Mouse (Mus musculus) CD4-positive helper T cell, adult 2 months (primary cell): ENCODE measurements around the gene Kcnh1.

Source experiments
- DNase-seq: peaks from one replicate; pipeline ENCODE4 v3.0.0-alpha.2; 2012; ENCODE audit warnings: low read depth, missing footprints, low spot score

Kcnh1 gene

DNA sequence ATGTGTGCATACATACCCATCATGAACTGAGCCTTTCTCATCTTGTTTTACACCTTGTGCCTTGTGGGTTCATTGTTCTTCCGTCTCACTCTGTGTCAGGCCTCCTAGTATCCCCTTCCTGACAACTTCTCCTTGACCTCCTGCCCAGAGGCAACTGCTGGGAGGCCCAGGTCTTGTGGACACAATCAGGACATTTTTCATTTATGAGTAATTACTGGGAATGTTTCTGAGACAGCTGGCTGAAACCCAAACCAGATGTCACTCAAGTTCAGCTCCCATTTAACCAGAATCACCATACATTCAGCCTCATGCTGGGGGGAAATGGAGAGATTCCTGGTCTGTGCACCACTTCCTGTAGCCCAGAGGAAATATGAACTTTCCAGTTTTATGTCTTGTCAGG lies 263.9 kb downstream of the Kcnh1 start:
- no peak for DNase-seq

DNA sequence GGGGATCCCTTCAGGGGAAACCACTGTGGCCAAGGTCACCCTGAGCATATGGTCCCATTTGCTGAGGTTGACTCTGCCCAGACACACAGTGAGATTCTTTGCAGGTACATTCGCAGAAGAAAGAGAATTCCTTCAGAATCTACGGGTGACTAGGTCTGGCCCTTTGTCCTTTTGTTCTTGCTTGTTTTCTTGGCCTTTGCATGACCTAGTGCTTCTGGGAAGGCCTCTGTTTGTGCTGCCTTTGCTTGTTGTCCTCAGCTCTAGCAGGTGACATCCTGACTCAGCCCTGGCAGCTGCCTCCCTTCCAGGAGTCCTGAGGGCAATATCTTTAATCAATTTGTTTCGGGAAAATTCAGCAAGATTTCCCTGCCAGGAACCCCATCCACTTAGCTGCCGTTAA lies 264.4 kb downstream of the Kcnh1 start:
- DNase-seq = no peak

DNA sequence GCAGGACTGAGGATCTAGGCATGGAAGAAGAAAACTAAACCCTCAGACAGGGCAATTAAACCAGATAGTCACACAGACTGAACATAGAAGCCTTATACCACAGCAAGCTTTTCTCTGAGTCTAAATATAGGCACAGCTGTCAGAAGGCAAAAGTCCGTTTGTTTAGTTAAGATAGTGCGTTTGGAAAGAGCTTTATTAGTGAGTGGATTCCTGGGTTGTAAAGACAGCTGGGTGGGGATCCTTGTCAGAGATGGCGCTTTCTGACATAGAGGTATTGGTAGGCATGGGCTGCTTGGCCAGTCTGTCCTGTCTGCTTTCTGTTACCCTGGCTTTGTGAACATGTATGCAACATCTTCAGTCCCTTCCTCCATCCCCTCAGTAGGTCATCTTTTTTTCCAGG lies 266.5 kb downstream of the Kcnh1 start:
- no peak for DNase-seq

DNA sequence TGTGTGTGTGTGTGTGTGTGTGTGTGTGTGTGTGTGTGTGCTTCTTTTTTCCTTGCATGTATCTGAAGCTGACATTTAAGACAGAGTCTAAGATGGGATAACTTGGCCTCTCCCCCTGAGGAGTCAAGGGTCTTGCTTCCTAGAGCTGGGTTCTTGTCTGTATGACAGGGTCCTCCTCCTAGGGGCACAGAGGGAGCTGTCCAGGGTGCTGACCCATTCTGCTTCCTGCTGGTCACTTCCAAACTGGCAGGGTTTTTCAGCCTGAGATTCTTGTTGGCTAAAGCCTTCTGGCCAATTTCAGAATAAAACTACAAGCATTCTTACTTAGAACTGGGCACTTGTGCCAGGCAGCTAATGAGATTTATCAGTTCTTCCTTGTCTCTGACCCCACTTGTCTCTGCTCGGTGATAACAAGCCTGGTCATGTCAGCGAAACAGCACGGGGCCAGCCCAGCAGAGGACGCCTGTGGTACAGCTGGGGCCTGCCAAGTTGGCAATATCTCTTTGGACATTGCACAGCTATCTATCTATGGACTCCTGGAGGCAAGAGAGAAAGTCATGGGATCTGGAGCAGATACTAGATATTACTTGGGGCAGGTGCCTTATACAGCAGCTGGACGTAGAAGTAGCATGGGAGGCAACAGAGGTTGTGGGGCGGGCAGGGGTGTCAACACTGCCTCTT lies 267.1 kb downstream of the Kcnh1 start:
- DNase-seq = no peak

DNA sequence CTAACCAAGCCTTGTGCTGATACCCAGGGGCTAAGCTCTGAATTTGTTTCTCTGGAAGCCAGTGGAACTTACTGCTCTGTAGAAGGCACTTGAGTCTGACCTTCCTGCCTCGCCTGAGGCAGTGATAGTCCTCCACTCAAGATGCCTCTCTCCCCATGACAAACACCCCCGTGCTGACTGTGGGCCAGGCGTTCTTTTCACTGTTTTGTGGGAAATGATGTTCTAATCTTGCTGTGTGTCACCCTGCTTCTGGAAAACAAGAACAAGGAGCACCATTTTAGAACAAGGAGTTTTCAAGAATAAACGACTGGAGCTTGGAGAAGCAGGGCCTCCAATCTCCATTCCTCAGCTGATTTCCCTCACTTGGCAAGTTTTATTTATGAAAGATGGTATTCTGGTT lies 273.2 kb downstream of the Kcnh1 start:
- no peak for DNase-seq

DNA sequence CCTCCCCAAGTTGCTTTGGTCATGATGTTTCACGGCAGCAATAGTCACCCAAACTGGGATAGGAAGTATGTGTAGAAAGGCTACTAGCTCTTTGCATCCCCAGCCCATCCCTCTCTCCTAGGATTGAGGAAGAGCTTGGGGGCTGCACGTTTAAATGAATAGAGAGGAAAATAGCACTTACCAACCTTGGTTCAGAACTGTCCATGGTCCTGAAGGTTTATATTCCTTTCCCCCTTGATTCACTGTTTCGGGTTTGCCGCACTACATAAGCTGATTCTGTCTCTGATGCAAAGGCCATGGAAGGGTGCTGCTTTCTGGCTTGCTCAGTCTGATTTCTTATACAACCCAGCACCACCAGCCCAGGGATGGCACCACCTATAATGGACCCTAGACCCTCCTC lies 281.8 kb downstream of the Kcnh1 start:
- DNase-seq = no peak

DNA sequence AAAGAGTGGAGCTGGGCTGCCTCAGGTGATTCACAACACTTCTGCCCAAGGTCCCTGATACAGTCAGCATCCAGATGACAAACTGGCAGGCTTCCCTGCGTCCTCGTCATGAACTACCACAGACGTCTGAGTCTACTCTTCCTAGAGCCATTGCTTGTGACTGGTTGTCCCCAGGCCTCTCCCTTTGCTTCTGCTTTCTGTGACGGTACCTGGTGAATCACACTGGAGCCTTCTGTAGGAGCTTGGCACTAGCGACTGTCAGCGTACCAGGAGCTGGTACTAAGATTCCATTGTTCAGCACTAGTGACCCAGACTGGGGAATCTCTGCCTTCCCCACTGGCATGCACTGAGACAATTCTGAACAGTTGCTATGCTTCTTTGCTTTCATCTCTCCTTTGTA lies 282.6 kb downstream of the Kcnh1 start:
- DNase-seq = no peak

DNA sequence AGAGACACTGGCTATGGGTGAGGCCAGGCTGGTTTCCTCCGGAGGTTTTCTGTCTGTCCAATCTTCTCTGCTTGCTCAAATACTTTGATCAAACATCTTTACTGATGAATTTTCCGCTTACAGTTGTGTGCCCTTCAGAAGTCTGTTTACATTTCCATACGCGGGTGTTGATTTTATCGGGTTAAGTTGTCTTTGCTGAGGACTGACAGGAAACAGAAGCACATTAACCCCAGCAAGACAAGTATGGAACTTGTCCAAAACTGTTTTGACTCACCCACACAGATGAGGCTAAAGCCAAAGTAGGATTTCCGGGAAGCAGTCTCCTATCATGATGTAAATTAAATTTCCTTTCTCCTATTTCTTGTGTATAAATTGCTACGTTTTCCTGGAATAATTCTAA lies 286.1 kb downstream of the Kcnh1 start:
- peak; percentile 6 for DNase-seq

DNA sequence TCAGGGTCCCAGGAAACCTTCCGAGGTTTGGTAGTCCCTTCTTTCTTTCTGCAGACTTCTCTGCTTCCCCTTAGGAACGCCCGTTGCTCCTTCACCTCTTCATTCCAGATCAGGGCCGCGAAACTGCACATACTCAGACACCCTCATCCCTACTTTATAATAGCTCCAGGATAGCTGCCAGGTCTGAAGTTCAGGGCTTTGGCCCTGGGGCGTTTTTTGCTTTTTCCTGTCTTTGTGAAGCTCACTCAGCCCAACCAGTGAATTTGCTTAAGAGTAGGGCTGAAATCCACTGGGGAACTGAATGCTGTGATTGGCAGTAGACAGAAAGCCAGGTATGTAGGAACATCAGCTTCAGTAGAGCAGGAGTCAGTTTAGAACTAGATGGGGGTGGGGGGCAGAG lies 287.0 kb downstream of the Kcnh1 start:
- no peak for DNase-seq

DNA sequence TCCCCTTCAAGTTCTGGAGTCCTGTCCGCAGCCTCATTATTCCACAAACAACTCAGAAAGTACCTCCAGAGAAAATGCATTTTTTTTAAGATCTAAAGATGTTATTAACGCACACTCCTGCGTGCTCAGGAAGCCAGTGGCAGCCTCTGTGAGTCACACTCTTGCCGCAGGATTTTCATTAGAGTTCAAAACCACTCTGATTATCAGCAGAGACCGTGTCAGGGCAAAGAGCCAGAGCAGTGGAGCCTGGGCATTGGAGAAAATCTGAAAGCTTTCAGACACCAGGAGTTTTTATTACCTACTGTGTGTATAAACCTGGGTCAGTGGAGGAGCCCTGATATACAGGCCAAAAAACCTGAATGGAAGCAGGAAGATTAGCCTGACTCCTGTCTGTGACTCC lies 287.6 kb downstream of the Kcnh1 start:
- no peak for DNase-seq

DNA sequence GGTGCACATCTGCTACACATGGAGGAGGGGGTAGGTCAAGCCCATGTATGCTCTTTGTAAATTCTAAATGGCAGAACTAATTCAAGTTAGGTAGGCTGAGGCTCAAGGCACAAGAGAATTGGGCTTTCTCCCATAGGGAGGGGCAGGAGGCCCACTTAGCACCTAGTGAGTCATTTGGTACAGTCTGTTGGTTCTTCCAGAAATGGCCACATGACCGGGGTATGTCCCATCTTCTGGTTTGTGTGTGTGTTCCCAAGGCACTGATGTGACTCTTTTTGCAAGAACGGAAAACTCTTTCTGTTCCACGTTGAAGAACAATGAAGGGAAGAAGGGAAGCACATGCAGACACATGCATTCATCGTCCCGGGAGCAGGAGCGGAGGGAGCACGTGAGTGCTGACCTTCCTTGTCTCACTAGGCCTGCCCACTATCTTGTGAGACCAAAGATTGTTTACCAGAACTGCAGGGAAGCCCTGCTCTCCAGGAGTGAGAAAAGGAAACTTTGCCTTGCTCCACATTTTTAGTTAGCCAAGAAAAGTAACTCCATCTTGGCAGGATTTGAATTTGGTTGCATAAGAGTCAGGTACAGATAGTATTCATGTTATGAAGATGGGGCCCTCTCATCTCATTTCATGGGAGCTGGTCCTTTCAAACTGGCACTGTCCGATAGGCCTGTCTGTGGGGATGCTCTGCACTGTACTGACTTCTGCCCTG lies 289.7 kb downstream of the Kcnh1 start:
- DNase-seq = no peak

DNA sequence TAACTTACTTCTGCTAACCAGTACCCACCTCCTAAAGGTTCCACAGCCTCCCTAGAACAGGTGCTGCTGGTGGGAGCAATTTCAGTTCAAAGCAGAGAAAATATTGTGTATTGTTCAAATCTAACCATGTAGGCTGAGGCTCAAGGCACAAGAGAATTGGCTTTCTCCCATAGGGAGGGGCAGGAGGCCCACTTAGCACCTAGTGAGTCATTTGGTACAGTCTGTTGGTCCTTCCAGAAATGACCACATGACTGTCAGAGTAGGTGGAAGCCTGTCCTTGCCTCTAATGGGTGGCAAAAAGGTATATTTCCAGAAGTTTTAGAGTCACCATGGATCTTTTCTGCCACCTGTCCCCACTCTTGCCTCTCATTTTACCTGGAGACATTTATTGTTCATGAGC lies 290.9 kb downstream of the Kcnh1 start:
- no peak for DNase-seq

DNA sequence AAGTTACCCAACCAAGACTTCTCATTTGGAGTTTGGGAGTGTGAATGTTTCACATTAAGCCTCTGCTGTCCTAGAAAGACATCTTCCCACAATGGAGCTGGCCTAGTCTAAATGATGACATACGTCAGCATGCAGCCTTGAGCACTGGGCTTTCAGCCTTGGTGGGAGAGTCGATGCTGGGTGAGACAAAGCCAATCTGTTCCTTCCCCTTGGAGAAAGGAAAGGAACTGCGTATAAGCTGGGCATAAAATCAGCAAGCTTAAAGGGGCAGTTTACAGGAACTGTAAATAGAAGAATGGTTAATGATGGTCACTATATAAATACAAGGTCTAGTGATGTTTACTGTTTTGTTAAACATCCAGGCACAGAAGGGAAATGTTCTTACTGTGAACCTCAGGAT lies 294.5 kb downstream of the Kcnh1 start:
- no peak for DNase-seq

DNA sequence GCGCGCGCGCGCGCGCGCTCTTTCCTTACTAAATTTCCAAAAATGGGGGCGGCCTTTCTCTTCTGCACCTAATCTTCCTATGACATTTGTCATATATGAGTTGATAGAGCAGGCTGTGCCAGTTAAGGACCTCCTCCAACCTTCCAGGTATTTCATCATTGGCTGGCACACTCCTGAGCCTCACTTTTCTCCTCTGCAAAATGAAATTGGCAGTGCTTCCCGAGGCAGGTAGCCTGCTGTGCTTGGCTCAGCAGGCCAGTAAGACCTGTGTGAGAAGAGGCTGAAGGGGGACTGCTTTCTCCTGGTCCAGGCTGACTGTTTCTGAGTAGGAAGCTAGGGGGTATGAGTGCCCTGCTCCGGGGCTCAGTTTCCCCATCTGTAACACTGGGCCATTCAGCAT lies 297.0 kb downstream of the Kcnh1 start:
- no peak for DNase-seq

DNA sequence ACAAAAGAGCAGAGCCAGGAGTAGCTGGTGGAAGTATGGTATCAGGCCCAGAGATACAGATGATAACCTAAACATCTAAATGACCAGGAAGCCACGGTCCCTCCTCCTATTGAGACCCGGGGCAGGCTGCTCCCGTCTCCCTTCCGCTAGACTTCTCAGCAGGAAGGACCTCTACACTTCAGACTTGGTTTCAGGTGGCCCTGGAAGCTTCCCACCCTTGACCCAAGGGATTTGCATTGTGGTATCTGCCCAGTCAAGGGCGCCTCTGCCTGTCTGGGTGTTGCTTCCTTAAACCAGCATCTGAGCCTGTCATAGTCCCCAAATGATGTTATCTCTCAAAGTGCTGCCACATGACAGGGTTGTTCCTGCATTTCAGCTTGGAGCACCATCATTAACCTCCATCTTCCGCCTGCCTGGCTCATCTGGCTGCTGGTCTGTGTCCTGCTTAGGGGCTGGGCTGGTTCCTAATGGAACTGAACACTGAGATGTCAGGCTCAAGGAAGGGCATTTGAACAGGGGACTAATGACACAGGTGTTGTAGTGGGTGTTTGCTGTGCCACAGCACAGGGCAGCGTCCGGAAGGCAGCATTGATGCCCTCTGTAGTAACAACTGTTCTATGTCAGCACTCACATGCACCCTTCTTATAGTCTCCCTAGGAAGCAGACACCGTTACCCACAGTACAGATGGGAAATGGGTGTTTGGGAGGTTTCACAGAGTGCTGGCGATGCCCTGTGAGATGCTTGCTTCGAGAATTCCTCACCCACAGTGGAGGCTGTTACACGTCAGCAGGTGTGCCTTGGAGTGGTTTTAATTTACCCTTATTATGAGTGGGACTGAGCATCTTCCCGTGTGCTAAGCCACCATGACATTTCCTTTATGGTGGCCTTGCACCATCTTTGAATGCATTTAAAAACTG lies 299.6 kb downstream of the Kcnh1 start:
- no peak for DNase-seq

DNA sequence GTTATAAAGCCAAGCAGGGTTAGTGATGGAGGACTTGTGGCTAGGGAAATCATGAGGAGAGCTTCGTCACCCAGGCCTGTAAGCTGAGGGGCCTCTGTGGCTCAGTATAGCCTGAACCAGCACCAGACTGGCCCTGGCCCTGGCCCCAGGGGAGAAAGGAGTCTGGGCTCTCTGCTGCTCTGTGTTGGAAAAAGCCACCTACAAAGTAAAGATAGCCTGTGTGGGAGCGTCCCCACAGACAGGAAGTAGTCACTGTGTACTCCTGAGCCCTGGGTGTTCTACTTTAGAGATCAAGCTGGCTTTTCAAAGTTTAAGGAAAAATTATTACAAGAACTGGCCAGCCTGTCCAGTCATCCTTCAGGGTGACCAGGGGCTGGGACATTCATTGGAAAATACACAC lies 306.9 kb downstream of the Kcnh1 start:
- DNase-seq = no peak

DNA sequence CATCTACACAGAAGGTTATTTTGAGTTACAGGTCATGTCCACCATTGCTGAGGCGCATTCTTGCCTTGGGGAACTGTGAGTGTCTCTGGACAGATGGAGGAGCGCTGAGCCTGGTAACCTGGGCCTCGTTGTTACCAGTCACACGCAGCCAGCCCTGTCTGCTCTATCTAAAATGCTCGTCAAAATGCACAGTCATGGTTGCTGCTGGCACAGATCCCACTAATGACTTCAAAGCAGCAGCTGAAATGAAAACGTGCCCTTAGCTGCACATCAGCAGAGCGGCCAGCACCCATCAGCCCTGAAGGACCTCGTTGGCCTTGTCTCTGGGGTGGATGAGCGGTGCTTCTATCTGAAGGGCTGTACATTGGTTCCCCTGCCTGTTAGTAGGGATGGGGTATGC lies 311.4 kb downstream of the Kcnh1 start:
- no peak for DNase-seq

DNA sequence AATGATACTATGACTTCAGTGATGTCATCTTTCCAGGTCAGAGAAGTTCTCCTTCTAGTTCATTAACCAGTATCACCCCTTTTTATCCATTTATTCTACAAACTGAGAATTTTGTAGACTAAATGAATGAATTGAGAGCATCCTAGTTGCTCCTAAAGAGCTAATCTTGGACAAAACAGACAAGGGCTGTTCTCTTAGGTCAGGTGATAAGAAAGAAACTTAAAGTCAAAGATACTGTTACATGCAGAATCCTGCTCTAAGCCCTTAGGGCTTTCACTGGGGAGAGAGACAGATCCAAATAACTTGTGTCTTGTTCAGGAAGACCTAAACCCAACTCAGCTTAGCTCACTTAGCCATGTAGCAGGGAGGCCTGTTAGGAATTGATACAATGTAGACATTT lies 312.3 kb downstream of the Kcnh1 start:
- no peak for DNase-seq

DNA sequence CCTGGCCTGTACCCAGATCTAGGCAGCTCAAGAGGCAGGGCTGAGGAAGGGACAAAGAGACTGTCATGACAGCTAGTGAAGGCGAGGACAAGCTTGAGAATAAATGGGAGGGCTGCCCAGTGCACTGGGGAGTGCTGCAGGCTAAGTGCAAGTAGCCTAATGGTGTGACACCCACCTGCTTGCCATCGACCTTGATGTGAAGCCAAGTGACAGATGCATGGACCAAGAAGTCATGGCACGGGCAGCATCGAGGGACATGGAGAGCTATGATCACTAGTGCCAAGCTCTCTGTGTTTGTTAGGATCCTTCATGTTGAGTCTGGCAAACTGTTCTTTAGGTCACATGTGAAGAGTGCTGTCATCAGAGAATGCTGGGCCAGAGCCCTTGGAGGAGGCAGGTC lies 313.1 kb downstream of the Kcnh1 start:
- no peak for DNase-seq

DNA sequence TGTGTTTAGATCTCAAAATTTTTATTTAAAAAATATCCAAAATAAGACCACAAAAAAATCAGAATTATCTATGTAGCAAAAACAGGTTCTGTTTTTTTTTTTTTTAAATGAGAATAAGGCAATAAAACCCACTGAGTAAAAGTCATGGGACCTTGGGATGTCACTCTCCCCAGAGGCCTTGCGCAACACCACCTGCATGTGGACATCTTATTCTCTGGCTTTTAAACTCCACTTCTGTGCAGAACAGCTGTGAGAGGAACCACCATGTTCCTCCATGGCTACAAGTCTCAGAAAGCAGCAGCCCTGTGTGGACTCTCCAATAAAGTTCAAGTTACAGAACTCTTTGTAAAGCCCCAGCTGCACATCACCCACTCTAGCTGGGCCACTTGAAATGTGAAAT lies 322.2 kb downstream of the Kcnh1 start:
- no peak for DNase-seq

DNA sequence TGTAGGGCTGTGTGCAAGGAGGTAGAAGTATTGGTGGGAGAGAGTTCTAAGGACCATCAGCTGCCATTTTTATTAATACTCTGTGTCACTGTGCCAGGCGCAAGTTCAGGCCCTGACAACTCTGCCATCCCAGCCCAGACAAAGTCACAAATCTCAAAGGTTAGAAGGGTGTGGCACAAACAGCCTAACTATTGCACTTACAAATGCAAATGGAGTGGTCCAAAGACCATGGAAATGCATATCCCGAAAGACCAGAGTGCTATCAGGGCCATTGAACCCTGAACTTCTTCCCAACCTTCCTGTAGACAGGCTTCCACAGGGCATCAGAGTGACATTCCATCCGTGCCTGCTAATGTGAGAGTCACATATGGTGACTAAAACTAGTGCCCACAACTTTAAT lies 324.8 kb downstream of the Kcnh1 start:
- no peak for DNase-seq

DNA sequence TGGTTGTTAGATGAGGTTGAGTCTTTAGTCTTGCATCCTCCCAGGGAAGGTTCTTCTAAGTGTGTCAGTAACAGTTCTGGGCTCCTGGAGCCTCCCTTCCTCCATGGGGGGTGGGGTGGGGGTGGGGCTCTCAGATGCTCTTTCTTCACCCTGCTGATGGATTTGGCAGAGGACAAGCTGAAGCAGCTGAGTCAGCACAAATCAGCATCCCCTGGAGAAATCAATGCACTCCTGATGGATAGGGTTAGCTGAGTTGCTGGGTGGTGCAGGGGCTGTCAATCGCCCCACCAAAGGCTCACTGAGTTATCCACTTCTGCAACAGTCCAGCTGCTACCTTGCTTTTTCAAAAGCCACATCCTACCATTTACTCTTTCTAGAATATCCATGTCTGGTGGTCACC lies 329.1 kb downstream of the Kcnh1 start:
- no peak for DNase-seq
